Mouse (Mus musculus) lung, embryonic 16.5 days (tissue): ENCODE measurements around the gene Chrm5. TPM values are rescaled to one million over a fixed set of nuclear protein-coding genes. Genes with fewer than 3 reads are reported as not detected.

Experiments used
- ATAC-seq: fragments of 200-750 bp; cut with Nextera tagmentation; 2 replicates; pipeline ENCODE4 v1.8.0; 2017; ENCODE audit warnings: low read depth, mild to moderate bottlenecking, moderate library complexity
- H3K27ac ChIP-seq: fragments of 300-500 bp; sonication (generic); 2 replicates; pipeline ENCODE4 v1.5.1; 2014; ENCODE audit warnings: mild to moderate bottlenecking, control low read depth, low read length
- H3K27me3 ChIP-seq: fragments of 300-500 bp; sonication (generic); 2 replicates; pipeline ENCODE4 v1.6.1; 2014; ENCODE audit warnings: low read depth, low read length, mixed read lengths; ENCODE audit not compliant: control insufficient read depth, insufficient read depth
- H3K36me3 ChIP-seq: fragments of 300-500 bp; sonication (generic); 2 replicates; pipeline ENCODE4 v1.6.1; 2014; ENCODE audit warnings: low read length; ENCODE audit not compliant: control insufficient read depth, insufficient read depth
- H3K4me1 ChIP-seq: fragments of 300-500 bp; sonication (generic); replicated peaks from 2 replicates; pipeline ENCODE4 v1.6.1; 2014; ENCODE audit warnings: low read length, mixed read lengths; ENCODE audit not compliant: control insufficient read depth, insufficient read depth
- H3K4me2 ChIP-seq: fragments of 300-500 bp; sonication (generic); 2 replicates; pipeline ENCODE4 v1.6.1; 2014; ENCODE audit warnings: low read depth, low read length, control low read depth
- H3K4me3 ChIP-seq: fragments of 300-500 bp; sonication (generic); 2 replicates; pipeline ENCODE4 v1.5.1; 2014; ENCODE audit warnings: mild to moderate bottlenecking, low read length, control low read depth
- H3K9ac ChIP-seq: fragments of 300-500 bp; sonication (generic); 2 replicates; pipeline ENCODE4 v1.6.1; 2014; ENCODE audit warnings: low read length, control low read depth
- H3K9me3 ChIP-seq: fragments of 300-500 bp; sonication (generic); 2 replicates; pipeline ENCODE4 v1.6.1; 2016; ENCODE audit warnings: low read length; ENCODE audit not compliant: control insufficient read depth
- WGBS: fragments of 180-500 bp; shearing (Covaris S2); extraction: QIAGEN DNeasy Blood & Tissue Kit; methylation state at CpG from one replicate; pipeline ENCODE4 v1.1.7; 2014; 5-methylcytosine and 5-hydroxymethylcytosine counted together
- polyA plus RNA-seq: library from polyadenylated mRNA; unstranded; fragments of >200 nt; fragmentation: Nextera tagmentation; extraction: Ambion mirVana; gene quantifications from 2 replicates; pipeline ENCODE4 v1.2.1, GENCODE M21; 2015

Chrm5 gene
- polyA plus RNA-seq, 1 experiment from 2014 or later: 0.09 TPM

DNA sequence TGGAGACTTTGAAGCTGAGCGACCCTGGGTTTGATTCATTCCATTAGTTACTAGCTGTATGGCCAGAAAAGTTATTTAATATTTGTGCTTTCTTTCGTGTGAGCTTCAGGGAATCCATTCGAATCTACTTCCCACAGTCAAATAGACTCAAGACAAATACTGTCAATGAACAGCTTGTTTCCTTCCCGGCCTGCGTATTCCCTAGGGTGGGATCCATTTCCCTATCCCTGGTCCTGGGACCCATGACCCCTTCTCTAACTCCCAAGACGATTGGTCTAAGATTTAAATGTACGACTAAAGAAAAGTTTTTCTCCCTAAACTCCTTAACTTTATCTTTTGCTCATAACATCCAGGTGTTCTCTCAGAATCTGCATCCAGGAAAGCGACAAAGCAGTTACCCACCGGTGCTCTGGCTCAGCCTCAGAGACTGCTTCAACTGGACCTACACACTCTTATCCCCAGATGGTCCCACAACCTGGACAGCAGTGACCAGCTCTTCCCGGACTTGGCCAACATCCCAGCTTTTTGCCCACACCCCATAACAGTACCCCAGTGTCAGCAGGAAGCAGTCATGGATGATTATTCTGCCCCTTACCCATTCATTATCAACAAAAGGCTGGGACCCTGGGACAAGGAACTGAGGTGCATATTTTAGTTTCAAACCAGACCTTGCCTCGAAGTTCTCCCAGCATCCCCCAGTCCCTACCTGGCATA lies 10.1 kb upstream of the Chrm5 start:
- no peak for ATAC-seq
- no peaks in the 10 kb centered on the region for H3K27me3 ChIP-seq
- H3K27ac ChIP-seq: no peak overlapping the region
- no peak overlapping the region for H3K4me2 ChIP-seq
- no peaks in the 10 kb centered on the region for H3K9me3 ChIP-seq
- peaks cover 10% of the 10 kb centered on the region; the same call in 1 of the 2 replicates for H3K4me1 ChIP-seq
- H3K9ac ChIP-seq: no peak overlapping the region
- H3K4me3 ChIP-seq: no peak overlapping the region
- no peaks in the 10 kb centered on the region for H3K36me3 ChIP-seq
- WGBS: 74% methylated on average over 11 of the region's 11 CpGs

DNA sequence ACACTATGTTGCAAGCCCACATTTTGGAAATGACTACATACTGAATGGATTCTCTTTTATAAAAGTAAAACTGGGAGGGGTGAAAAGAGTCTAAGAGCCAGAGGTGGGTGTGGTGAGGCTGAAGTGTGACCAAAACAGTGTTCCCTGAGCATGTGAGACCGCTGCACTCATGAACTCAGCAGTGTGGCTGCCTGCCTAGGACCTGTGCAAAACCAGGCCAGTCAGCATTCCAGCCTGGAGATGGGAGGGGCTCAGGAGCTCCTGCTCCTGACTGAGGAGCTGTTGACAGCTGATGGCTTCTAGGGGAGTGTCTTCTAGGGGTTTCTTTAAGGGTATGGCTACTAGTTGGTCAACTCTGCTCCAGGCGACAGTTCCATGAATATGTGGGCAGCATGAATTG lies 4.3 kb upstream of the Chrm5 start:
- 39% methylated on average over 2 of the region's 2 CpGs for WGBS
- H3K4me3 ChIP-seq: no peak overlapping the region
- no peaks in the 10 kb centered on the region for H3K36me3 ChIP-seq
- ATAC-seq: peak; percentile 60
- no peaks in the 10 kb centered on the region for H3K9me3 ChIP-seq
- no peak overlapping the region for H3K9ac ChIP-seq
- H3K4me1 ChIP-seq: 0 out of 2 replicates have a peak, but pooled peaks cover 3% of the 10 kb centered on the region
- H3K27ac ChIP-seq: no peak overlapping the region
- H3K27me3 ChIP-seq: no peaks in the 10 kb centered on the region
- H3K4me2 ChIP-seq: no peak overlapping the region

GRCm38 (mm10) chr2:112483334-112483651 lies 2.7 kb upstream of the Chrm5 start:
- no peaks in the 10 kb centered on the region for H3K9me3 ChIP-seq
- H3K4me1 ChIP-seq: 0 out of 2 replicates have a peak, but pooled peaks cover 3% of the 10 kb centered on the region
- H3K27ac ChIP-seq: no peak overlapping the region
- H3K4me3 ChIP-seq: no peak overlapping the region
- ATAC-seq: no peak
- H3K36me3 ChIP-seq: no peaks in the 10 kb centered on the region
- H3K4me2 ChIP-seq: no peak overlapping the region
- H3K27me3 ChIP-seq: no peaks in the 10 kb centered on the region
- H3K9ac ChIP-seq: no peak overlapping the region
- WGBS: 48% methylated on average over 2 of the region's 2 CpGs

DNA sequence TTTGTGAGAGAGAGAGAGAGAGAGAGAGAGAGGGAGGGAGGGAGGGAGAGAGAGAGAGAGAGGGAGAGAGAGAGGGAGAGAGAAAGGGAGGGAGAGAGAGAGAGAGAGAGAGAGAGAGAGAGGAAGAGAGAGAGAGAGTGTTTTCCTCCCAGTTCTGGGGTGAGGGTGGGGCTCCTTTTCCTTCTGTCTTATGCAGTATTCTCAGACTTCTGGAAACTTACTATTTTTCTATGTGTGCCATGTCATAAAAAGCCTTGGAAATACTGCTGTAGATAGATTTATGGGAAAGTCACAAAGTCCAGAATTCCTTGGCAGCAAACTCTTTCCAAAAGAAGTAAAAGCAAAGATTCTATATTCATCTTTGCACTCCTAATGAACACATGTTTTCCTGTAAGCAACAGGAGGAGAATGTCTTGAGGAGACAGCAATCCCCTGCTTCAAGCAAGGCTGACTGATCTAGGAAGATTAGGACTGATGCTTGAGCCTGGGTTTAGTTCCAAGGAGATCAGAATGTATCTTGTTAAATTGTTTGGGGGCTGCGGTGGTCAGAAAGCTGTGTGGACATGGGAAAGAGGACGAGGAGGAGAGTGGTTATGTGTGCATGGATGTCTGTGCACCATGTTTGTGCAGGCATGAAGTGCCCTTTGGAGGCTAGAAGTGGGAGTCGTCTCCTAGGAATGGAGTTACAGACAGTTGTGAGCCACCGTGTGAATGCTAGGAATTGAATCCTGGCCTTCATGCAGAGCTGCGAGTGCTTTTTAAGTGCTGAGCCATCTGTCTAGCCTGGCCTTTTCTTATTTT lies 2.2 kb upstream of the Chrm5 start:
- ATAC-seq: peak; percentile 55
- H3K4me1 ChIP-seq: 0 out of 2 replicates have a peak, but pooled peaks cover 3% of the 10 kb centered on the region
- H3K27me3 ChIP-seq: no peaks in the 10 kb centered on the region
- H3K4me3 ChIP-seq: no peak overlapping the region
- WGBS: 59% methylated on average over 5 of the region's 5 CpGs
- no peak overlapping the region for H3K9ac ChIP-seq
- H3K9me3 ChIP-seq: no peaks in the 10 kb centered on the region
- no peak overlapping the region for H3K4me2 ChIP-seq
- no peaks in the 10 kb centered on the region for H3K36me3 ChIP-seq
- H3K27ac ChIP-seq: 0 out of 2 replicates have a peak overlapping the region, but pooled peaks have one; percentile 2

DNA sequence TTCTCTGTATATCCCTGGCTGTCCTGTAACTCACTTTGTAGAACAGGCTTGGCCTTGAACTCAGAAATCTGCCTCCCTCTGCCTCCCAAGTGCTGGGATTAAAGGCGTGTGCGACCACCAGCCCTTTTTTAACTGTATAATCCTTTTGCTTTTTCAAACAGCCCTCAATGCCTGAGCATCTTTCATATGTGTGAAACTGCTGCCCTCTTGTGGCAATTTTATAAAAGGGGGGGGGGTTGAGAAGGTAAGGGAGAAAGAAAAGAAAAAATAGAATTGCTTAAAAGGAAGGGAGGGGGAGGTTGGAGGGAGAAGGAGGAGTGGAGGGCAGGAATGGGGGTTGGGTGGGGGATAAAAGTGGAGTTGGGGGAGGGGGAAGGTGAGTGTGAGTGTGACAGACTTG lies 995 bp upstream of the Chrm5 start:
- Histone ChIP-seq H3K36me3 (no peaks in the 10 kb centered on the region), H3K27me3 (no peaks in the 10 kb centered on the region), H3K9ac (no peak overlapping the region), H3K4me3 (no peak overlapping the region), H3K4me1 (0 out of 2 replicates have a peak, but pooled peaks cover 3% of the 10 kb centered on the region), H3K9me3 (no peaks in the 10 kb centered on the region), H3K27ac (no peak overlapping the region), H3K4me2 (no peak overlapping the region)
- WGBS: 0% methylated on average over 2 of the region's 2 CpGs
- ATAC-seq: peak; percentile 46; the same call in 1 of the 2 replicates

DNA sequence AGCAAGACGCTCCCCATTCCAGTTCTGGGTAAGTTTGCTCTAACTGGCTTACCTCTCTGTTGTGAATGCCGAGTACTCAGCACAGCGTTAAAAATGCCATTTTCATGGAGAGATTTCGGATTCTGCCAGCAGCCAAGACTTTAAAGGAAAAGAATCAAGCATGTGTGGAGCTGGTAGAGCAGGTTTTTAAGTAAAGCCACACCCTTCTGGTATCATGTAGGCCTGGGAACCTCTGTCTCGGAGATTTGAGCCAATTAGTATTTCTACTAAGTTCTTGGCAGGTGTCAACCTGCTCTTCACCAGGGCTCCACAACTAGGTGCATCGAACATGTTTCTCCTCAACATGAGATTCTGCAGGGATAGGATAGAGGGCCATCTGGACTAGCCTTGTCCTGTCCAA lies 4.0 kb downstream of the Chrm5 start:
- Histone ChIP-seq H3K4me3 (no peak overlapping the region), H3K27ac (peak overlapping the region; percentile 45; the same call in 1 of the 2 replicates), H3K9me3 (no peaks in the 10 kb centered on the region), H3K4me1 (peaks cover 5% of the 10 kb centered on the region; the same call in 1 of the 2 replicates), H3K27me3 (no peaks in the 10 kb centered on the region), H3K9ac (no peak overlapping the region), H3K36me3 (no peaks in the 10 kb centered on the region), H3K4me2 (peak overlapping the region; percentile 32; the same call in 1 of the 2 replicates)
- ATAC-seq: peak; percentile 41
- WGBS: 57% methylated on average over 6 of the region's 6 CpGs

DNA sequence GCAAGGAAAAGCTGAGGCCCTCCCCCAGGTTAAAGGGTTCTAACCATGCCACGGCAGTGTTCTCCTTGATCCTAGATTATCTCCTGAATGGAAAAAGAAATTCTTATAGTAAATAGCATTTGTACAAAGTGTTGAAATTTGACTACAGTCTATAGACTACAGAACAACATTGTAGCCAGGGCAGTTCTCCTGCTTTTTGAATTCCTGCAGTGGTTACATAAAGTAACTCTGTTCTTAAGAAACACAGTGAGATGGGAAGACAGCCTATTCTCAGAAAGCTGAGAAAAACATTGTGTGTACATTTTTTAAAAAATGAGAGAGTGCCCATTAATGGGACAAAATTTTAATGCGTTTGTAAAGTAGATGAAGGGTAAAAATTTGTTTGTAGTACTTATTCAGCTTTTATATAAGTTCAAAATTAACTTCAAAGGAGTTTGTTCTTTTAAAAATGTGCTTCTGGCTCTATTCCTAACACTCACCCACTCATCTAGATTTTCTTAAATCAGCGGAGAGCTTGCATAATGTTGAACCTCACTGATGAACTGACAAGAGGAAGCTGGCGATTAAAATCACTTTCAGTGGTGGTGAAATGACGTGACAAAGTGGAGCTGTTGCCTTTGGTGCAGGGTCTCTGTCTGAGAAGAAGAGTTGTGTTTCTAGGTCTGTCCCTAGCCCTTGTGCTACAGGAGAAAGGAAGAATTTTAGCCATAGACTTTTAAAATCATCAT lies 5.4 kb downstream of the Chrm5 start:
- peak; percentile 77 for ATAC-seq
- Histone ChIP-seq H3K4me2 (no peak overlapping the region), H3K4me1 (peaks cover 5% of the 10 kb centered on the region; the same call in 1 of the 2 replicates), H3K9ac (no peak overlapping the region), H3K36me3 (no peaks in the 10 kb centered on the region), H3K9me3 (no peaks in the 10 kb centered on the region), H3K27me3 (no peaks in the 10 kb centered on the region), H3K4me3 (no peak overlapping the region), H3K27ac (peak overlapping the region; percentile 64)
- 45% methylated on average over 5 of the region's 5 CpGs for whole genome bisulfite sequencing

DNA sequence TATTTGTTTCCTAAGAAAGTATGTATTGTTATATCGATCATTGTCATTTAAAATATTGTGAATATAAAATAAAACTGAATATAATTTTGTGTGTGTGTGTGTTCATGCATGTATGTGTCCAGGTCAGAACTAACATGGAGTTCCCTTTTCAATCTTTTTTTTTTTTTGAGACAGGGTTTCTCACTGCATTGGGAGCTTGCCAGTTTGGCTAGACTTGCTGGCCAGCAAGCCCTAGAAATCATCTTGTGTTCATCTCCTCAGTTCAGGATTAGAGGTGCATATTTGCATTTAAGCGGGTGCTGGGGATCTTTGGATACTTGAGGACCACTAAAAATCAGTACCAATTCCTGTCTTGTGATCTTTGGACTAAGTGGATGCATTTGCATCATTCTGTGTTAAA lies 8.5 kb downstream of the Chrm5 start:
- no peak overlapping the region for H3K4me3 ChIP-seq
- 86% methylated on average over 2 of the region's 2 CpGs for WGBS
- no peak overlapping the region for H3K27ac ChIP-seq
- no peak for ATAC-seq
- H3K27me3 ChIP-seq: no peaks in the 10 kb centered on the region
- H3K4me1 ChIP-seq: peaks cover 5% of the 10 kb centered on the region; the same call in 1 of the 2 replicates
- no peak overlapping the region for H3K4me2 ChIP-seq
- no peaks in the 10 kb centered on the region for H3K9me3 ChIP-seq
- no peak overlapping the region for H3K9ac ChIP-seq
- H3K36me3 ChIP-seq: peaks cover 8% of the 10 kb centered on the region

- H3K4me1 ChIP-seq: peaks cover 1% of the 10 kb centered on the region; the same call in 1 of the 2 replicates
- H3K4me2 ChIP-seq: no peak overlapping the region
- ATAC-seq: no peak
- WGBS: 75% methylated on average over 5 of the region's 5 CpGs
- no peaks in the 10 kb centered on the region for H3K9me3 ChIP-seq
- no peak overlapping the region for H3K9ac ChIP-seq
- no peak overlapping the region for H3K27ac ChIP-seq
- H3K4me3 ChIP-seq: no peak overlapping the region
- no peaks in the 10 kb centered on the region for H3K27me3 ChIP-seq
- peaks cover 12% of the 10 kb centered on the region for H3K36me3 ChIP-seq
These were observed 9.6 kb downstream of the Chrm5 start for GRCm38 (mm10) chr2:112470961-112471381.
